Mouse (Mus musculus) hindbrain, embryonic 14.5 days (tissue): ENCODE results near the gene Ets1. TPM values are rescaled to one million over a fixed set of nuclear protein-coding genes. Genes with fewer than 3 reads are reported as not detected.

Source experiments
- ATAC-seq: fragments of 200-750 bp; cut with Nextera tagmentation; 2 replicates; pipeline ENCODE4 v1.8.0; 2017; ENCODE audit warnings: moderate number of reproducible peaks, mild to moderate bottlenecking, moderate TSS enrichment, moderate library complexity; ENCODE audit not compliant: low FRiP score
- DNase-seq: peaks from one replicate; pipeline ENCODE4 v3.0.0-alpha.2; 2015; ENCODE audit warnings: low spot score
- H3K27ac ChIP-seq: fragments of 300-500 bp; sonication (generic); 2 replicates; pipeline ENCODE4 v1.5.1; 2014; ENCODE audit warnings: mild to moderate bottlenecking, moderate library complexity
- H3K27me3 ChIP-seq: fragments of 300-500 bp; sonication (generic); 2 replicates; pipeline ENCODE4 v1.6.1; 2014; ENCODE audit warnings: mild to moderate bottlenecking, low read length, mixed read lengths; ENCODE audit not compliant: control insufficient read depth, insufficient read depth
- H3K36me3 ChIP-seq: fragments of 300-500 bp; sonication (generic); replicated peaks from 2 replicates; pipeline ENCODE4 v1.6.1; 2014; ENCODE audit not compliant: control insufficient read depth, insufficient read depth
- H3K4me1 ChIP-seq: fragments of 300-500 bp; sonication (generic); replicated peaks from 2 replicates; pipeline ENCODE4 v1.6.1; 2014; ENCODE audit warnings: antibody characterized with exemption, low read length, mixed read lengths; ENCODE audit not compliant: control insufficient read depth, insufficient read depth
- H3K4me2 ChIP-seq: fragments of 300-500 bp; sonication (generic); replicated peaks from 2 replicates; pipeline ENCODE4 v1.6.1; 2014; ENCODE audit warnings: mild to moderate bottlenecking, moderate library complexity
- H3K4me3 ChIP-seq: fragments of 300-500 bp; sonication (generic); replicated peaks from 2 replicates; pipeline ENCODE4 v1.5.1; 2014; ENCODE audit warnings: mild to moderate bottlenecking, low read length
- H3K9ac ChIP-seq: fragments of 300-500 bp; sonication (generic); 2 replicates; pipeline ENCODE4 v1.6.1; 2014
- H3K9me3 ChIP-seq: fragments of 300-500 bp; sonication (generic); 2 replicates; pipeline ENCODE4 v1.6.1; 2016; ENCODE audit warnings: low read length; ENCODE audit not compliant: control insufficient read depth
- WGBS: fragments of 180-500 bp; shearing (Covaris S2); extraction: QIAGEN DNeasy Blood & Tissue Kit; methylation state at CpG from one replicate; pipeline ENCODE4 v1.1.7; 2014; 5-methylcytosine and 5-hydroxymethylcytosine counted together
- polyA plus RNA-seq: library from polyadenylated mRNA; unstranded; fragments of >200 nt; fragmentation: Nextera tagmentation; extraction: Ambion mirVana; gene quantifications from 2 replicates; pipeline ENCODE4 v1.2.1, GENCODE M21; 2014

The Ets1 gene
- polyA plus RNA-seq, 1 experiment from 2014 or later, result 20.9 TPM

DNA sequence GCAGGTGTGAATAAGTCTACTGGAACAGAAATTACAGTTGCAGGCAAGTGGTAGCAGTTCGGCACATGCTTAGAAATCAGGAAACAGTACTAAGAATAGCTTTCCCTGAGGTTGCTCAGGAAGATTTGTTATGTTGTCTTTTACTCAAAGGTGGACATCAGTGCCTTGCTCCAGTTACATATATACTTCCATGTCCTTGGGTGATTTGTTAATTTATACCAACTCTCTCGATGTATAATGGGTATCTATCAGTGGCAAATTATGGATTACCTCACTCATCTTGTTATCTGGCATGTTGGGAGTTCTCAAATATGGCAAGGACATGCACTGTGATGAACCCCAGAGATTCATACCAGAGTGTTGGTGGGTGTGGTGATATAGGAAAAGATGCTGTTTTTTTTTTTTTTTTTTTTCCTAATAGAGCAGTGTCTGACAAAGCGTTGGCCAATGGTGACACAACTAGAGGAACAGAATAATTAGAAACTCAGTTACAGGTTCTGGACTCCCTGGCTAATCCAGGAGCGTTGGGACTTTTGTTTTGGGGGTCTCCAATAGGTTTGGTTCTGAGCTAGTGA is 59.0 kb downstream of the Ets1 start:
- Histone ChIP-seq H3K9ac (peak overlapping the region; percentile 46; the same call in 1 of the 2 replicates), H3K9me3 (no peaks in the 10 kb centered on the region), H3K36me3 (no peaks in the 10 kb centered on the region), H3K4me2 (peak overlapping the region; percentile 68), H3K4me1 (0 out of 2 replicates have a peak, but pooled peaks cover 3% of the 10 kb centered on the region), H3K27me3 (peaks cover 92% of the 10 kb centered on the region), H3K27ac (no peak overlapping the region), H3K4me3 (peak overlapping the region; percentile 47)
- DNase-seq (no peak), ATAC-seq (no peak)
- WGBS, result 61% methylated on average over 4 of the region's 4 CpGs

DNA sequence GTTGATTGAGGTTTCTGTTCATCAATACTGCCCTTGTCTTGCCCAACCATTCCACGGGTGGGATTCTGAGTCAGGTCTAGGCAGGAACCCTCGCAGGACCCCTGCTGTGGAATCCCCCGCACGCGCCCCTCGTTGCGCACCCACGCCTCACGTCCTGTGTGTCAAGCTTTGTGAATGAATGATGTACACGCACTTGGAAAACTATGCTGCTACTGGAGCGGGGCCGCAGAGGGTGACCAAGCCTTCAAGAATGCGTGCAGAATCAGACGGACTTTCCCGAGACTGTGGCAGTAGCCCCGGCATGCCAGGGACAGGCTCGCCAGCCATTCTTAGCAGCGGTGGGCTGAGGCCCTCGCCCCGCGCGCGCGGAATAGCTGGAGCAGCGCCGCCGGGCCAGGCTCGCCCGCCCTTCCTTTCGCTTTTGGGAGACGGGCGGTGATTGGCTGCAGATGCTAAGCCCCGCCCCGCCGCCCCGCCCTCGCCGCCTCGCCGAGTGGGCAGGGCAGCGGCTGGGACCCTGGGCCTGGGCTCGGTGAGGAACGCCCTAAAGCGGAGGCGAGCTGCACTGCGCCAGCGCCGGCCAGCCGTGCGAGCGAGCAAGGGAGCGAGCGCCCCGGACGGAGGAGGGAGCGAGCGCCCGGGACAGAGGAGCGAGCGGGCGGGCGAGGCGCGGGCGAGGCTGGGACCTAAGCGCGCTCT is 59.6 kb downstream of the Ets1 start:
- H3K4me1 ChIP-seq, result 0 out of 2 replicates have a peak, but pooled peaks cover 3% of the 10 kb centered on the region
- peak; percentile 97 for ATAC-seq
- H3K4me3 ChIP-seq, result peak overlapping the region; percentile 47
- no peaks in the 10 kb centered on the region for H3K36me3 ChIP-seq
- H3K9ac ChIP-seq, result peak overlapping the region; percentile 46
- peaks cover 88% of the 10 kb centered on the region for H3K27me3 ChIP-seq
- under 1% methylated on average over 64 of the region's 67 CpGs for WGBS
- peak; percentile 80 for DNase-seq
- H3K27ac ChIP-seq, result 0 out of 2 replicates have a peak overlapping the region, but pooled peaks have one; percentile 3
- no peaks in the 10 kb centered on the region for H3K9me3 ChIP-seq
- H3K4me2 ChIP-seq, result peak overlapping the region; percentile 68

DNA sequence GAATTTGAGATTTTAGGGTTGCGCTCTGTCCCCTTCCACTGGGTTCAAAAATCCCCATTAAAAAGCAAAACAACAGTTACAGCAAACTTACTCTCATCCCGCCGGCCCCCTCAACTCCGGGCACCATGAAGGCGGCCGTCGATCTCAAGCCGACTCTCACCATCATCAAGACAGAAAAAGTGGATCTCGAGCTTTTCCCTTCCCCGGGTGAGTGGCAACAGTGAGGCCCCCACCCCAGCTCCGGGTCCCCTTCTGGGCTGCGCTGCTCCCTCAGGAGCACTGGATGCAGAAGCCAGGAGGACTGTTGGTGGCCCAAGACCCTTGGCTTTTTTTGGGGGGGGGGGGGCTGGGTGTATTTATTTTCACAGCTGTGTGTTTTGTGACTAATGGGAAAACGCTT is 60.2 kb downstream of the Ets1 start:
- no peaks in the 10 kb centered on the region for H3K9me3 ChIP-seq
- H3K27me3 ChIP-seq, result peaks cover 82% of the 10 kb centered on the region
- 1% methylated on average over 13 of the region's 13 CpGs for WGBS
- peak overlapping the region; percentile 47 for H3K4me3 ChIP-seq
- 0 out of 2 replicates have a peak overlapping the region, but pooled peaks have one; percentile 3 for H3K27ac ChIP-seq
- no peaks in the 10 kb centered on the region for H3K36me3 ChIP-seq
- 0 out of 2 replicates have a peak, but pooled peaks cover 3% of the 10 kb centered on the region for H3K4me1 ChIP-seq
- ATAC-seq (peak; percentile 24), DNase-seq (no peak)
- peak overlapping the region; percentile 46 for H3K9ac ChIP-seq
- peak overlapping the region; percentile 68 for H3K4me2 ChIP-seq

DNA sequence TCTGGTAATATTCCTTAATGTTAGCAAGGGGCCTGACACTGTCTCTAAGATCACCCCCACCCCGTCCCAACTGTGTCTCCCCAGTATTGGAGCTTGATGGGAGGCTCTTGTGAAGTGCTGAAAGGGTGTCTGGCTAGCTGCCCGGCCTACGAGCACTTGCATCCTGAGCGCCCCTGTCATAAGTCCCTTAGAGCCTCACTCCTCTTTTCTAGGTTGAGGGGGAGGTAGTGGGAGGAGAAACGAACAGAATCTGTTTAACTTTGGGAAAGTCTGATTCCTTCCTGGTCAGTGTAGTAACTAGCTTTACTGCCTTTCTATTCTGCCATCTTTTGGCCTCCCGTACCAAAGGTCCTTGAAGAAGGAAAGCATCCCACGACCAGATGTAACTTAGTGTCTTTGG is 60.7 kb downstream of the Ets1 start:
- Histone ChIP-seq H3K4me3 (peak overlapping the region; percentile 47), H3K9me3 (no peaks in the 10 kb centered on the region), H3K4me1 (0 out of 2 replicates have a peak, but pooled peaks cover 3% of the 10 kb centered on the region), H3K27me3 (peaks cover 77% of the 10 kb centered on the region), H3K36me3 (no peaks in the 10 kb centered on the region), H3K27ac (no peak overlapping the region), H3K9ac (no peak overlapping the region), H3K4me2 (peak overlapping the region; percentile 68)
- DNase-seq (no peak), ATAC-seq (no peak)
- 14% methylated on average over 7 of the region's 7 CpGs for WGBS

DNA sequence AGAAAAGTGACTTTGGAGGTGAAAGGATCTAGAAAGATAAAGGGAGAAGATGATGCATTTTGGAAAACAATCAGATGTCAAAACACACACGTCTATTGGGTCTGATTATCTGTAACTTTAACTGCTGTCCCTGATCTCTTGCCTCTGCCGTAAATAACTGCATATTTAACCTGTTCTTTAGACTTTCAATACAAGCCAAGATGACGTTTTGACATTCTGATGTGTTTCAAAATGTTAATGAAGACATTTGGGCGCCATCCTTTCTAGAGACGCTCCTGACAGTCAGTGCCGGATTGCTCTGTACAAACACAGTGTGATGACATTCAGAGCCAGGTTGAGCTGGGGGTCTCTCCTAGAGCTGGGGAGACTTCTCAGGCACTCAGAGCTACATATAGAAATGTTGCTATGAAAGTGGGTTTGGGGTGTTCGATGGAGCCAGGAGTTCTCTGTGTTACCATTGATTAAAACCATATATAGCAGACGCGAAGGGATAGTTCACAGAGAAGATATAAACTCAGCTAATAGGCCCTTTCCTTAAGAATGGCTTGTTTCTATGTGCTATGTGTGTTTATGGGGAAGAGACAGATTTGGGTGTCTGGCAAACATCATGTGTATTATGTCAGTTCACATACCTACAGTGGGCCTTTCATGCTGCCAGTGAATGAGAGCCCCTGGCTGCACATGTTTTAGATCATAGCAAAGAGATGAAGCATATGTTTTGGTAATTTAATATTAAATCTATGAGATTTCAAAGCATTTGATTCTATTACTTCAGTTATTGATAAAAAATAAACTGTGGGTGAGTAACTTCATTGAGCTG is 61.5 kb downstream of the Ets1 start:
- 72% methylated on average over 9 of the region's 9 CpGs for WGBS
- no peaks in the 10 kb centered on the region for H3K9me3 ChIP-seq
- ATAC-seq (no peak), DNase-seq (no peak)
- H3K27me3 ChIP-seq, result peaks cover 70% of the 10 kb centered on the region
- no peak overlapping the region for H3K27ac ChIP-seq
- H3K4me2 ChIP-seq, result peak overlapping the region; percentile 68; the same call in 1 of the 2 replicates
- 0 out of 2 replicates have a peak, but pooled peaks cover 3% of the 10 kb centered on the region for H3K4me1 ChIP-seq
- H3K4me3 ChIP-seq, result peak overlapping the region; percentile 47
- H3K36me3 ChIP-seq, result no peaks in the 10 kb centered on the region
- H3K9ac ChIP-seq, result no peak overlapping the region

GRCm38 (mm10) chr9:32698766-32699165 is 62.7 kb downstream of the Ets1 start:
- Histone ChIP-seq H3K9me3 (no peaks in the 10 kb centered on the region), H3K4me1 (0 out of 2 replicates have a peak, but pooled peaks cover 3% of the 10 kb centered on the region), H3K9ac (no peak overlapping the region), H3K27ac (no peak overlapping the region), H3K27me3 (peaks cover 59% of the 10 kb centered on the region), H3K4me3 (no peak overlapping the region), H3K36me3 (no peaks in the 10 kb centered on the region), H3K4me2 (peak overlapping the region; percentile 34; the same call in 1 of the 2 replicates)
- ATAC-seq (no peak), DNase-seq (no peak)
- 92% methylated on average over 4 of the region's 4 CpGs for WGBS

DNA sequence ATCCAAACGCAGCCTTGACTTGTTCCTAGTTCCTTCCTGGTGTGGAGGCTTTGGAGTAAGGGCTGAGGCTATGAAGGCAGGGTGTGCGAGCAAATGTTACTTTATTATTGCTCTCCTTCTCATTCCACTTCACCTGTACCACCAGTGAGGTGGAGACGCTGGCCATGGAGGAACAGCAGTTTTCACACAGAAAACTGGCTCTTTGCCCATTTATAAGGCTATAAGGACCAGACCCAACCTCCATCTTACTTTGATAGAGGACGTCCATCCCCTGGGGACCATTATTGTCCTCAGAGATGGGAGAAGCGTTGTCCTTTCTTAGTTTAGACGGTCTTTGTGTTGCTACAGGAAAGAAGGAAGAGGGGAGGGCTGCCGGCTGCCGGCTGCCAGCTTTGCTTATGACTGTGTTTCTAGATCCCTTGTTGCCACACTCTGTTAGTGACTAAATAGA is 63.4 kb downstream of the Ets1 start:
- Histone ChIP-seq H3K9ac (no peak overlapping the region), H3K27ac (no peak overlapping the region), H3K4me3 (peak overlapping the region; percentile 14; the same call in 1 of the 2 replicates), H3K4me2 (peak overlapping the region; percentile 34), H3K9me3 (no peaks in the 10 kb centered on the region), H3K27me3 (peaks cover 53% of the 10 kb centered on the region), H3K36me3 (no peaks in the 10 kb centered on the region), H3K4me1 (0 out of 2 replicates have a peak, but pooled peaks cover 3% of the 10 kb centered on the region)
- ATAC-seq (no peak), DNase-seq (no peak)
- 66% methylated on average over 8 of the region's 8 CpGs for WGBS

- no peak overlapping the region for H3K9ac ChIP-seq
- 0 out of 2 replicates have a peak, but pooled peaks cover 1% of the 10 kb centered on the region for H3K4me1 ChIP-seq
- H3K4me3 ChIP-seq, result no peak overlapping the region
- peak overlapping the region; percentile 34 for H3K4me2 ChIP-seq
- no peak overlapping the region for H3K27ac ChIP-seq
- H3K36me3 ChIP-seq, result no peaks in the 10 kb centered on the region
- DNase-seq, result no peak
- peaks cover 44% of the 10 kb centered on the region for H3K27me3 ChIP-seq
- WGBS, result 77% methylated on average over 7 of the region's 7 CpGs
- H3K9me3 ChIP-seq, result no peaks in the 10 kb centered on the region
- ATAC-seq, result no peak
These were observed 64.3 kb downstream of the Ets1 start for GRCm38 (mm10) chr9:32700091-32700905.
